ENCODE assay signal across 7 mouse cellular contexts in the genomic region with DNA sequence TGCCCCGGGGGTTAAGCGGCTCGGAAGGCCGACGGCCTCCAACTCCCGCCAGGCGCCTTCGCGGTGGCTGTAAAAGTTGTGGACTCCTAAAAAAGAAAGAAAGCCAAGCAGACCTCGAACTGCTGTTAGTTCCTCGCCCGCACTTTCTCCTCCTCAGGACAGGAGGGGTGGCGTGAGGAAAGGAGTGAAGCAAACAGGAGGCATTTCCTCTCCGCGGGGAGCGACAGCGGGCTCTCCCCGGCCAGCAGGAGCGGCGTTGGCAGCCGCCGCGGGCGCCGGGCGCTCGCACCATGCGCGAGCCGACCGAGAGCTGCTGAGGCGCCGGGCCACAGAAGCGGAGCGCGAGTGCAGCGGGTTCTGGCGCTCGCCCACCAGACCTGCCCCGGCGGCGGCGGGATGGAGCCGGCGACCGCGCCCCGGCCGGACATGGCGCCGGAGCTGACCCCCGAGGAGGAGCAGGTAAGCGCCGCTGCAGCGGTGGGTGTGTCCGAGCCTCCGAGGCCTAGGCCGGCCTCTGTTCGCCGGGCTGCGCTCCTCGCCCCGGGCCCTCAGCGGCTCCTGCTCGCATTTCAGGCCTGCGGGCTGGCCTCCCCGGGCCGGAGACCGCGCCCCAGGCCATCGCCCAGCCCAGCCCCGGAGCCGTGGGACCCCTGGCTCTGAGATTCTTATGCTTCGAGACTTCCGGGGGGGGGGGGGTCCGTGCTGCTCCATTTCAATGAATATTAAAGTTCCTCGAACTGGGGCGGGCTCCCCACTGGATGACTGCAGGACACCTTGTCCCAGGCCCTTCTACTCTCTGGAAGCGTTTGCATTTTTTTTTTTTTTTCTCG. TPM values are rescaled to one million over a fixed set of nuclear protein-coding genes. Genes with fewer than 3 reads are reported as not detected.
A peak's percentile ranks its signal among the peaks of the same experiment; 100 is the strongest.
DNase-seq lines count a peak whose midpoint lies in the region; ATAC-seq lines count a peak whose summit lies in the region.

No protein-coding gene starts in this region.

- peaks cover 12% of the 10 kb centered on the region for H3K36me3 ChIP-seq in limb, embryonic 10.5 days
- 0 out of 2 replicates have a peak, but pooled peaks cover 4% of the 10 kb centered on the region for H3K36me3 ChIP-seq in midbrain, embryonic 12.5 days

- peak overlapping the region; percentile 75 for H3K4me2 ChIP-seq in midbrain, embryonic 12.5 days (replicated peaks)

- peaks cover 19% of the 10 kb centered on the region for H3K4me1 ChIP-seq in limb, embryonic 10.5 days
- H3K4me1 ChIP-seq in midbrain, embryonic 12.5 days: peaks cover 17% of the 10 kb centered on the region

- H3K27me3 ChIP-seq in limb, embryonic 10.5 days (ENCODE audit: low read depth, poor library complexity, severe bottlenecking): no peaks in the 10 kb centered on the region
- H3K27me3 ChIP-seq in midbrain, embryonic 12.5 days: no peaks in the 10 kb centered on the region

- peak; percentile 70 for ATAC-seq in midbrain, embryonic 12.5 days (ENCODE audit: low FRiP score, low read depth)

- peak overlapping the region; percentile 98 for H3K4me3 ChIP-seq in limb, embryonic 10.5 days
- peak overlapping the region; percentile 95 for H3K4me3 ChIP-seq in midbrain, embryonic 12.5 days

- peak; percentile 65 to 70 for DNase-seq in adrenal gland, adult 18-20 months (ENCODE audit: low spot score in 2 of 2)
- peak; percentile 29 to 47 for DNase-seq in cerebellum, postnatal 4 days (ENCODE audit: low spot score in 2 of 2)
- peak; percentile 5 to 26 for DNase-seq in gastrocnemius, adult 8-10 months (ENCODE audit: low spot score in 2 of 2)
- DNase-seq in hindlimb bud, embryonic 11.5 days (ENCODE audit: extremely low spot score, low read depth, low spot score): peak; percentile 20
- peak; percentile 85 for DNase-seq in limb, embryonic 10.5 days (ENCODE audit: low spot score)
- peak; percentile 68 to 71 for DNase-seq in spleen, postnatal 10 days (ENCODE audit: low spot score in 2 of 2)

- H3K9me3 ChIP-seq in limb, embryonic 10.5 days (replicated peaks): no peaks in the 10 kb centered on the region
- no peaks in the 10 kb centered on the region for H3K9me3 ChIP-seq in midbrain, embryonic 12.5 days

- WGBS in limb, embryonic 10.5 days: under 1% methylated on average over 78 of the region's 80 CpGs
- under 1% methylated on average over 75 of the region's 80 CpGs for WGBS in midbrain, embryonic 12.5 days

- peak overlapping the region; percentile 97 for H3K9ac ChIP-seq in midbrain, embryonic 12.5 days (replicated peaks)

- H3K27ac ChIP-seq in limb, embryonic 10.5 days: peak overlapping the region; percentile 99
- peak overlapping the region; percentile 96 for H3K27ac ChIP-seq in midbrain, embryonic 12.5 days (replicated peaks)

RNA-seq across cellular contexts. Expression of a gene that starts 0.7 kb away (rescaled TPM):
- total RNA-seq in adrenal gland, adult 18-20 months (2021): 10 to 100 TPM; 37.7 to 43.7 TPM
- 1 to 10 TPM; 2.1 to 5.7 (median 2.6) TPM for total RNA-seq in gastrocnemius, adult 8-10 months (2022)
- 24.6 and 27.6 TPM in 2 replicates for polyA plus RNA-seq in limb, embryonic 10.5 days (2016; fragmentation: Nextera tagmentation; extraction: Ambion mirVana)
- 31.0 and 32.5 TPM in 2 replicates for polyA plus RNA-seq in midbrain, embryonic 12.5 days (2016; fragmentation: Nextera tagmentation; extraction: Ambion mirVana)

RNA-seq across cellular contexts. Expression of a gene that starts 44.7 kb away (rescaled TPM):
- 10 to 100 TPM; 14.4 to 15.2 TPM for total RNA-seq in adrenal gland, adult 18-20 months (2021)
- total RNA-seq in gastrocnemius, adult 8-10 months (2022): 10 to 100 TPM; 10.0 to 12.0 (median 11.3) TPM
- 27.0 and 31.6 TPM in 2 replicates for polyA plus RNA-seq in limb, embryonic 10.5 days (2016; fragmentation: Nextera tagmentation; extraction: Ambion mirVana)
- 28.4 TPM in 2 replicates for polyA plus RNA-seq in midbrain, embryonic 12.5 days (2016; fragmentation: Nextera tagmentation; extraction: Ambion mirVana)

RNA-seq across cellular contexts. Expression of a gene that starts 58.1 kb away (rescaled TPM):
- 10 to 100 TPM; 77.0 to 87.0 TPM for total RNA-seq in adrenal gland, adult 18-20 months (2021)
- 10 to 100 TPM; 54.4 to 61.3 (median 57.1) TPM for total RNA-seq in gastrocnemius, adult 8-10 months (2022)
- polyA plus RNA-seq in limb, embryonic 10.5 days (2016; fragmentation: Nextera tagmentation; extraction: Ambion mirVana): 70.5 and 77.9 TPM in 2 replicates
- 62.9 and 64.9 TPM in 2 replicates for polyA plus RNA-seq in midbrain, embryonic 12.5 days (2016; fragmentation: Nextera tagmentation; extraction: Ambion mirVana)

Comparison
In these comparisons a context has a peak if more than half of its experiments do, and no peak if none do; other contexts are left out.
1. Peak in every context shown above with its lines: DNase-seq, ATAC-seq, H3K4me3 ChIP-seq and H3K27ac ChIP-seq.
2. DNase-seq: peak in every context shown above with its lines; median percentile 85 in limb, embryonic 10.5 days; 70 in spleen, postnatal 10 days; 68 in adrenal gland, adult 18-20 months; 38 in cerebellum, postnatal 4 days; 20 in hindlimb bud, embryonic 11.5 days; 16 in gastrocnemius, adult 8-10 months.
3. RNA of a gene that starts 0.7 kb away (total RNA-seq): 37.7 to 43.7 TPM in adrenal gland, adult 18-20 months; 2.1 to 5.7 TPM in gastrocnemius, adult 8-10 months; every median in the first group is over 4 times any median in the second.